Mouse (Mus musculus): ENCODE results near the gene Gpd1l. TPM values are rescaled to one million over a fixed set of nuclear protein-coding genes. Genes with fewer than 3 reads are reported as not detected.

The Gpd1l gene
- total and polyA plus RNA-seq, 3 experiments = 33.3 to 42.0 (median 36.9) TPM

- intact Hi-C loops (cut with DNase I) = no loop called here
- WGBS = 85% methylated on average over 5 of the region's 5 CpGs
Measured at GRCm38 (mm10) chr9:114922209-114922608, 11.6 kb downstream of the Gpd1l start.

GRCm38 (mm10) chr9:114921352-114922081, 12.3 kb downstream of the Gpd1l start:
- DNase-seq = peak; percentile 36 to 49
- Histone ChIP-seq H3K27ac (no peak overlapping the region), H3K4me3 (no peak overlapping the region), H3K27me3 (ENCODE audit: control insufficient read depth, insufficient read depth, low read length) (no peaks in the 10 kb centered on the region), H3K36me3 (ENCODE audit: control insufficient read depth, insufficient read depth, low read length) (no peaks in the 10 kb centered on the region), H3K9ac (ENCODE audit: low read depth, low read length) (no peak overlapping the region), H3K79me2 (replicated peaks; ENCODE audit: control insufficient read depth, insufficient read depth, low read length) (peaks cover 4% of the 10 kb centered on the region), H3K4me1 (ENCODE audit: control insufficient read depth, insufficient read depth, low read length) (peaks cover 10% of the 10 kb centered on the region)
- WGBS = 70% methylated on average over 2 of the region's 2 CpGs
- TF ChIP-seq CTCF (IDR thresholded peaks at IDR 0.05) (peak; percentile 41), POLR2A (IDR thresholded peaks at IDR 0.05; ENCODE audit: insufficient read depth, low read depth, low read length) (no peak)
- intact Hi-C loops (cut with DNase I) = no loop called here

More at GRCm38 (mm10) chr9:114922209-114922608, 11.6 kb downstream of the Gpd1l start:
- no peak for TF ChIP-seq CTCF (IDR thresholded peaks at IDR 0.05)
- no peak for TF ChIP-seq EP300 (IDR thresholded peaks at IDR 0.05; ENCODE audit: insufficient read depth, low read depth, low read length)
- TF ChIP-seq POLR2A (IDR thresholded peaks at IDR 0.05; ENCODE audit: insufficient read depth, low read depth, low read length) = no peak
- no peak for DNase-seq
- H3K79me2 ChIP-seq (replicated peaks; ENCODE audit: control insufficient read depth, insufficient read depth, low read length) = peaks cover 6% of the 10 kb centered on the region
- peaks cover 10% of the 10 kb centered on the region for H3K4me1 ChIP-seq (ENCODE audit: control insufficient read depth, insufficient read depth, low read length)
- no peaks in the 10 kb centered on the region for H3K27me3 ChIP-seq (ENCODE audit: control insufficient read depth, insufficient read depth, low read length)
- no peak overlapping the region for H3K9ac ChIP-seq (ENCODE audit: low read depth, low read length)
- H3K36me3 ChIP-seq (ENCODE audit: control insufficient read depth, insufficient read depth, low read length) = no peaks in the 10 kb centered on the region
- H3K4me3 ChIP-seq = no peak overlapping the region
- H3K27ac ChIP-seq = no peak overlapping the region

DNA sequence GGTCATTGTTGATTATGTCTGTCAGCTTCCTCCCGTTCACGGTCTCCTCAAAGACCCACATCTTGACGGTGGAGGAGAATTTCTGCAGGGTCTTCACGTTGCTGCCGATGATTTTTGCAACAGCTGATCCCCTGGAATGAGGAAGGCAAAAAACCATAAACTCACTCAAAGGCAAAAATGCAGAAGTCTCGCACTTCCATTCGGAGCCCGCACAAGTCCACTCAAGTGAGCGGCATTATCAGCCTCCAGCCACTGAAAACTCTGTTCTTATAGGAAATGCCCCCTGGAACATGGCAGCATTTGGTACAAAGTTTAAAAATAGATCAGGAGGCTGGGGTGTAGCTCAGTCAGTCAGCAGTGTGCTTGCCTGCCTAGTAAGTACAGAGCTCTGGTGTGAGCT, 13.2 kb downstream of the Gpd1l start:
- 84% methylated on average over 9 of the region's 9 CpGs for WGBS
- no peak for DNase-seq
- Histone ChIP-seq H3K4me3 (no peak overlapping the region), H3K27ac (no peak overlapping the region), H3K9ac (ENCODE audit: low read depth, low read length) (no peak overlapping the region), H3K27me3 (ENCODE audit: control insufficient read depth, insufficient read depth, low read length) (no peaks in the 10 kb centered on the region), H3K36me3 (ENCODE audit: control insufficient read depth, insufficient read depth, low read length) (no peaks in the 10 kb centered on the region), H3K79me2 (replicated peaks; ENCODE audit: control insufficient read depth, insufficient read depth, low read length) (peaks cover 2% of the 10 kb centered on the region; the same call in 1 of the 2 replicates), H3K4me1 (ENCODE audit: control insufficient read depth, insufficient read depth, low read length) (peaks cover 10% of the 10 kb centered on the region)
- intact Hi-C loops (cut with DNase I) = no loop called here
- TF ChIP-seq CTCF (IDR thresholded peaks at IDR 0.05) (no peak), EP300 (IDR thresholded peaks at IDR 0.05; ENCODE audit: insufficient read depth, low read depth, low read length) (no peak), POLR2A (IDR thresholded peaks at IDR 0.05; ENCODE audit: insufficient read depth, low read depth, low read length) (no peak)

DNA sequence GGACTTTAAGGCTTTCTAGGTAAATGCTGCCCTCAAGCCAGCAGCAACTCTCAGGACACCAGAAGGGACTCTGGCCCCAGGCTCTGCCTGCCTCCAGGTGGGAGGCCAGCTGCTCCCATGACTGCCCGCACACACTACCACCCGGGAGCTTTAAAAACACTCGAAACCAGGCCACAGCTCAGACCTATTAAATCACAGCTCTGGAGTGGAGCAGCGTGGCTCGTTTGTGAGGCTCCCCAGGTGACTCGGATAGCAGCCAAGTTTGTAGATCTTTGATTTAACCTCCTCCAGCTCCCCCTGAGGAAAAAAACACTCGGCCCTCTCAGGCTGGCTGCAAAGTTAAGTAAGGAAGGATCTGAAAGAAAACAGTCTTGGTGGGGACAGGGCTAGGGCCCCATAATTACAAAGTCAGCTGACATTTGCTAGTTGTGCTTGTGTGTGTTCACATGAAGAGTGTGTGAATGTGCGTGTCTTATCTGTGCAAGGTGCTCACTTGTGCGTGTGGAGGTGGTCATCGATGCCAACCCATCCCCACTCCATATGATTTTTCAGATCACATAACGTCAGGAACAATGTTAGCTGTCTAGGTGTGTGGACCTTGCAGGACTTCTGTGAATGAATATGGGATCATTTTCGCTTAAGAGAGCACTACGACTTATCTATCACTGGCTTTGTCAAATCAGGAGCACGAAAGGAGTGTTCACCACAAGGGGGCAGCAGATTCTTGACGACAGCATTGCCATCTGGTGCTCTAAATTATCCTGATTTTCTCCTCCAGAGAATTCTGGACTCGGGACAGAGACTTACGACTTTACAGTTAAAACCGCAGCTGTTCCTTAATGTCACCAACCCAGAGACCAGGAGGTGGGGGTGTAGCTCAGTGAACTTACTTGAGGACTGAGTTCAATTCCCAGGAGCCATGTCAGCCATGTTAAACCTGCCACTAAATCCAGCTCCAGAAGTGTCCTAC, 20.8 kb downstream of the Gpd1l start:
- Histone ChIP-seq H3K9ac (ENCODE audit: low read depth, low read length) (no peak overlapping the region), H3K4me3 (no peak overlapping the region), H3K36me3 (ENCODE audit: control insufficient read depth, insufficient read depth, low read length) (no peaks in the 10 kb centered on the region), H3K27me3 (ENCODE audit: control insufficient read depth, insufficient read depth, low read length) (no peaks in the 10 kb centered on the region), H3K4me1 (ENCODE audit: control insufficient read depth, insufficient read depth, low read length) (peaks cover 7% of the 10 kb centered on the region), H3K27ac (no peak overlapping the region), H3K79me2 (replicated peaks; ENCODE audit: control insufficient read depth, insufficient read depth, low read length) (no peaks in the 10 kb centered on the region)
- TF ChIP-seq EP300 (IDR thresholded peaks at IDR 0.05; ENCODE audit: insufficient read depth, low read depth, low read length) = no peak
- TF ChIP-seq CTCF (IDR thresholded peaks at IDR 0.05) = peak; percentile 86
- WGBS = 52% methylated on average over 18 of the region's 18 CpGs
- intact Hi-C loops (cut with DNase I) = loop anchor here (1.0 to 5.0 kb wide), 3 partner anchors 44 to 161 kb away; no protein-coding TSS in a partner anchor
- peak; percentile 60 to 74 for DNase-seq

- Histone ChIP-seq H3K4me3 (no peak overlapping the region), H3K27ac (peak overlapping the region; percentile 73), H3K36me3 (ENCODE audit: control insufficient read depth, insufficient read depth, low read length) (no peaks in the 10 kb centered on the region), H3K79me2 (replicated peaks; ENCODE audit: control insufficient read depth, insufficient read depth, low read length) (no peaks in the 10 kb centered on the region), H3K4me1 (ENCODE audit: control insufficient read depth, insufficient read depth, low read length) (peaks cover 11% of the 10 kb centered on the region), H3K27me3 (ENCODE audit: control insufficient read depth, insufficient read depth, low read length) (no peaks in the 10 kb centered on the region), H3K9ac (ENCODE audit: low read depth, low read length) (no peak overlapping the region)
- peak in 1 of 2 experiments; percentile 28 for DNase-seq
- no peak for TF ChIP-seq CTCF (IDR thresholded peaks at IDR 0.05)
- peak; percentile 94 for TF ChIP-seq EP300 (IDR thresholded peaks at IDR 0.05; ENCODE audit: insufficient read depth, low read depth, low read length)
- peak; percentile 39; the same call in 1 of the 2 replicates for TF ChIP-seq POLR2A (IDR thresholded peaks at IDR 0.05; ENCODE audit: insufficient read depth, low read depth, low read length)
- 46% methylated on average over 7 of the region's 7 CpGs for WGBS
- intact Hi-C loops (cut with DNase I) = loop anchor here (5.0 kb wide), 1 partner anchor 65 kb away; the partner anchor contains the start of gene Cmtm8
Measured at GRCm38 (mm10) chr9:114907509-114907908, 26.3 kb downstream of the Gpd1l start.

Measured in heart, adult 2 months (tissue).